Mouse (Mus musculus) liver, postnatal 0 days (tissue): ENCODE measurements around the gene Kcnc1. TPM values are rescaled to one million over a fixed set of nuclear protein-coding genes. Genes with fewer than 3 reads are reported as not detected.

ENCODE experiments used
- ATAC-seq: fragments of 200-750 bp; cut with Nextera tagmentation; 2 replicates; pipeline ENCODE4 v1.8.0; 2017; ENCODE audit warnings: mild to moderate bottlenecking, moderate library complexity
- DNase-seq: peaks from one replicate; pipeline ENCODE4 v3.0.0-alpha.2; 2016
- H3K27ac ChIP-seq: fragments of 300-500 bp; sonication (generic); 2 replicates; pipeline ENCODE4 v1.5.1; 2014; ENCODE audit warnings: antibody characterized with exemption, moderate library complexity, mild to moderate bottlenecking, low read depth
- H3K27me3 ChIP-seq: fragments of 300-500 bp; sonication (generic); 2 replicates; pipeline ENCODE4 v1.6.1; 2014; ENCODE audit warnings: low read length, control low read depth, mixed read lengths; ENCODE audit not compliant: insufficient read depth
- H3K36me3 ChIP-seq: fragments of 300-500 bp; sonication (generic); replicated peaks from 2 replicates; pipeline ENCODE4 v1.6.1; 2014; ENCODE audit warnings: mild to moderate bottlenecking, control low read depth, low read length, moderate library complexity, mixed read lengths; ENCODE audit not compliant: insufficient read depth
- H3K4me1 ChIP-seq: fragments of 300-500 bp; sonication (generic); 2 replicates; pipeline ENCODE4 v1.6.1; 2014; ENCODE audit warnings: antibody characterized with exemption, mild to moderate bottlenecking, control low read depth; ENCODE audit not compliant: insufficient read depth
- H3K4me2 ChIP-seq: fragments of 300-500 bp; sonication (generic); 2 replicates; pipeline ENCODE4 v1.6.1; 2014; ENCODE audit warnings: low read depth, mild to moderate bottlenecking, low read length, moderate library complexity, mixed read lengths
- H3K4me3 ChIP-seq: fragments of 300-500 bp; sonication (generic); 2 replicates; pipeline ENCODE4 v1.5.1; 2014; ENCODE audit warnings: low read depth, low read length
- H3K9ac ChIP-seq: fragments of 300-500 bp; sonication (generic); replicated peaks from 2 replicates; pipeline ENCODE4 v1.6.1; 2014; ENCODE audit warnings: mild to moderate bottlenecking, moderate library complexity
- H3K9me3 ChIP-seq: fragments of 300-500 bp; sonication (generic); 2 replicates; pipeline ENCODE4 v1.6.1; 2016; ENCODE audit warnings: mild to moderate bottlenecking, control low read depth, low read length, mixed read lengths
- CTCF ChIP-seq: sonication (generic); IDR thresholded peaks from 2 replicates; pipeline ENCODE4 v1.5.1; 2016; ENCODE audit warnings: antibody characterized with exemption, low read depth
- EP300 ChIP-seq: IDR thresholded peaks from 2 replicates; pipeline ENCODE4 v1.6.1; 2016; ENCODE audit warnings: antibody characterized with exemption, low read depth, mild to moderate bottlenecking
- WGBS: fragments of 180-500 bp; shearing (Covaris S2); extraction: QIAGEN DNeasy Blood & Tissue Kit; methylation state at CpG from one replicate; pipeline ENCODE4 v1.1.7; 2014; ENCODE audit not compliant: insufficient replicate concordance; 5-methylcytosine and 5-hydroxymethylcytosine counted together
- polyA plus RNA-seq: library from polyadenylated mRNA; unstranded; fragments of >200 nt; fragmentation: Nextera tagmentation; extraction: Ambion mirVana; gene quantifications from 2 replicates; pipeline ENCODE4 v1.2.1, GENCODE M21; 2015

Kcnc1 gene
- polyA plus RNA-seq, 1 experiment from 2014 or later, result not detected

DNA sequence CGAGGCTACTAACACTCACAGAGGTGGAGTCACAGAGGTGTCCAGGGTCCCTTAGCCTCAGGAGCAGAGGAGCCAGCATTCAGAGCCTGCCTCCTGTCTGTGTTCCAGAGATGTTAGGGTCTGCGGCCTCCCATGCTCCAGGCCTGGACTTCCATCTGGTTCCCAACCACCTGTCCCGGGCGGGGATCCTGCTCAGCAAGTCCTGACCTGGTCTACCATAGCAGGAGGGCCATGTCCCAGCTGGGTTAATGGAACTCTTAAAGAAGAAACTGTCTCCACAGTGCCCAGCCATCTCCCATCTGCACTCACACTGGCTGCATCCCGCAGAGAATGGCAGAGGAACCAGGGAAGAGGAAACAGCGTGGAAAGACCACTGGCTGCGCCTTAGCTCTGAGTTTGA, 8.5 kb downstream of the Kcnc1 start:
- ATAC-seq, result no peak
- no peaks in the 10 kb centered on the region for H3K9me3 ChIP-seq

DNA sequence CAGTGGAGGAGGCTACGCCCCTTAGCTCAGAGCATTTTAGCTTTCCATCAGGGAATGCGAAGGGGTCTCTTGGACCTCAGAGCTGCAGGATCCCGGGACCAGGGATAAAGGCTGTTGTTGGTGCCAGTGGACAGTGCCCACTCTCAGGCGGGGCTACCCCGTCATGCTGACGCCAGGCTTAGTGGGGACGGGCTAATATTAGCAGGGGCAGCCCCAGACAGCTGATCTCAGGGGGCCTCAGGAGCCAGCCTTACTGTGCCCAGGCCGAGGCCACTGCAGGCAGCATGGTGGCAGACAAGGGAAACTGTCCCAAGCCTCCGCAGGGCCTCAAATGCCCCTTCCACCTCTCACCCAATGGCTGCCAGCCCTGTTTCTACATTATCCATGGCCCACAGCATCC, 12.3 kb downstream of the Kcnc1 start:
- ATAC-seq, result no peak
- TF ChIP-seq CTCF, result no peak
- no peak for TF ChIP-seq EP300

More for the DNA sequence above, 8.5 kb downstream of the Kcnc1 start:
- no peak overlapping the region for H3K27ac ChIP-seq
- DNase-seq, result no peak
- no peak overlapping the region for H3K4me3 ChIP-seq
- H3K4me1 ChIP-seq, result no peaks in the 10 kb centered on the region
- no peak overlapping the region for H3K9ac ChIP-seq
- no peaks in the 10 kb centered on the region for H3K36me3 ChIP-seq
- 0 out of 2 replicates have a peak, but pooled peaks cover 5% of the 10 kb centered on the region for H3K27me3 ChIP-seq
- H3K4me2 ChIP-seq, result no peak overlapping the region
- 83% methylated on average over 7 of the region's 7 CpGs for WGBS
- TF ChIP-seq CTCF (no peak), EP300 (no peak)

DNA sequence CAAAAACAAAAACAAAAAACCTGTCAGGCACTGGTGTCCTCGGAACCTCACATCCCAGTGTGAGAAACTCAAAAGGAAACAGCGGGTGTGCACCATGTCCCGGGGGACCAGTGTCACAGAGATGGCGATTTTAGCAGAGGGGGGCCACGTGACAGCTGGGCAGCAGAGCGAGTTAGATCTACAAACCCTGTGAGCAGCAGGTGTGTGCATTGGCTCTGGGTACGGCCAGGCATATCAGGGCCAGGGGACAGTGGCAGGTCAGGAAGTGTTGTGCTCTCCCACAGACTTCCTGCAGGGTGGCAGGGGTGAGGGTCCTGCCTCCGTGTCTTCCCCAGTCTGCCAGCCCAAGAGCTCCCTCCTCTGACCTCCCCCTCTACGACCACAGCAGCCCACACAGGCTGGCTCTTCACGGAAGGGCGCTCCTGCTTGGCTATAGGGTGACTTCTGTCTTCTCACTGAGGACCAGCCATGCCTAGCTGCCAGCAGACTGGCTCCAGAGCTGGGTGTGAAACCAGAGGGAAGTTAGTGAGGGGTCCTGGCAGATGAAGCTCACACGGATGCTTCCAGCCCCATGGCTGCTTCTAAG, 13.0 kb downstream of the Kcnc1 start:
- no peaks in the 10 kb centered on the region for H3K4me1 ChIP-seq
- H3K4me3 ChIP-seq, result no peak overlapping the region
- no peak overlapping the region for H3K27ac ChIP-seq
- DNase-seq (peak; percentile 33), ATAC-seq (peak; percentile 36)
- H3K36me3 ChIP-seq, result no peaks in the 10 kb centered on the region
- no peak overlapping the region for H3K9ac ChIP-seq
- TF ChIP-seq CTCF (no peak), EP300 (no peak)
- no peak overlapping the region for H3K4me2 ChIP-seq
- H3K9me3 ChIP-seq, result no peaks in the 10 kb centered on the region
- 24% methylated on average over 12 of the region's 12 CpGs for WGBS
- no peaks in the 10 kb centered on the region for H3K27me3 ChIP-seq

More for the DNA sequence above, 12.3 kb downstream of the Kcnc1 start:
- H3K4me1 ChIP-seq, result no peaks in the 10 kb centered on the region
- WGBS, result 85% methylated on average over 9 of the region's 9 CpGs
- H3K4me2 ChIP-seq, result no peak overlapping the region
- no peak for DNase-seq
- H3K4me3 ChIP-seq, result no peak overlapping the region
- H3K27ac ChIP-seq, result no peak overlapping the region
- H3K9ac ChIP-seq, result no peak overlapping the region
- H3K36me3 ChIP-seq, result no peaks in the 10 kb centered on the region
- H3K27me3 ChIP-seq, result no peaks in the 10 kb centered on the region
- no peaks in the 10 kb centered on the region for H3K9me3 ChIP-seq

DNA sequence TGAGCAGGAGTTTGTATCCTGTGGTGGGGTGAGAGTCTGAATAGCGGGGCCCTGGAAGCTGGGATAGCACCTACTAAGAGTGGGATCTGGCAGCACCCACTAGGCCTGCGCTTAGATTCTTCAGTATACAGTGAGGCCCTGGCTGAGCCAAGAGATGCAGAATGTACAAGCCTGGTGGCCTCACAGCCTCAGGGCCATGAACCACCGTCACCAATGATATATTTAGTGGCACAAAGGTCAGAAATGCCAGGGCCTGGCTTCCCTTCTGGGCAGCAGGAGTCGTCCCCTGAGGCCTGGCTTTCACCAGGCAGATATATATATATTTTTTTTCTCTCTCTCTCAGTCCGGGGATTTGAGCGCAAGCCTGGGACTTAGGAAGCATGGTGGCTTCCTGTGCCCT, 14.4 kb downstream of the Kcnc1 start:
- TF ChIP-seq CTCF (no peak), EP300 (no peak)
- DNase-seq (no peak), ATAC-seq (no peak)
- H3K36me3 ChIP-seq, result no peaks in the 10 kb centered on the region
- H3K4me2 ChIP-seq, result no peak overlapping the region
- no peaks in the 10 kb centered on the region for H3K9me3 ChIP-seq
- 68% methylated on average over 6 of the region's 6 CpGs for WGBS
- no peaks in the 10 kb centered on the region for H3K4me1 ChIP-seq
- no peak overlapping the region for H3K27ac ChIP-seq
- no peak overlapping the region for H3K4me3 ChIP-seq
- no peak overlapping the region for H3K9ac ChIP-seq
- H3K27me3 ChIP-seq, result no peaks in the 10 kb centered on the region

DNA sequence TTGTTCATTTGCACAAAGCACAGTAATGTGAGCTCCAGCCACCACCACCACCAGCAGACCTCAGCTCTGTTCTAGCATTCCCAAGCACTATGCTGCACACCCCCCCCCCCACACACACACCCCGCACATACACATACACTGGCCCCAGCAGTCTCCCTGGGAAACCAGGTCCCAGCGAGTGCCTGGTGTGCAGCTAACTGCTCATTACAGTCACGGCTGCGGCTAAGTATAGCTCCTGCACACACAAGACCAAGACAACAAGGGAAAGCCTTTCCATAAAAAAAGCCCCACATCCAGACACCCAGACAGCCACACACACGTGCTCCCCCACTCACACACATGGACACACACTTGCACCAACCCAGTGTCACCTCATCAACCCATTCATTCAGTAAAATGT, 16.5 kb downstream of the Kcnc1 start:
- Histone ChIP-seq H3K4me3 (no peak overlapping the region), H3K27me3 (no peaks in the 10 kb centered on the region), H3K9ac (no peak overlapping the region), H3K9me3 (no peaks in the 10 kb centered on the region), H3K36me3 (no peaks in the 10 kb centered on the region), H3K4me1 (no peaks in the 10 kb centered on the region), H3K27ac (no peak overlapping the region), H3K4me2 (no peak overlapping the region)
- 73% methylated on average over 5 of the region's 5 CpGs for WGBS
- TF ChIP-seq EP300 (no peak), CTCF (no peak)
- DNase-seq (no peak), ATAC-seq (no peak)

DNA sequence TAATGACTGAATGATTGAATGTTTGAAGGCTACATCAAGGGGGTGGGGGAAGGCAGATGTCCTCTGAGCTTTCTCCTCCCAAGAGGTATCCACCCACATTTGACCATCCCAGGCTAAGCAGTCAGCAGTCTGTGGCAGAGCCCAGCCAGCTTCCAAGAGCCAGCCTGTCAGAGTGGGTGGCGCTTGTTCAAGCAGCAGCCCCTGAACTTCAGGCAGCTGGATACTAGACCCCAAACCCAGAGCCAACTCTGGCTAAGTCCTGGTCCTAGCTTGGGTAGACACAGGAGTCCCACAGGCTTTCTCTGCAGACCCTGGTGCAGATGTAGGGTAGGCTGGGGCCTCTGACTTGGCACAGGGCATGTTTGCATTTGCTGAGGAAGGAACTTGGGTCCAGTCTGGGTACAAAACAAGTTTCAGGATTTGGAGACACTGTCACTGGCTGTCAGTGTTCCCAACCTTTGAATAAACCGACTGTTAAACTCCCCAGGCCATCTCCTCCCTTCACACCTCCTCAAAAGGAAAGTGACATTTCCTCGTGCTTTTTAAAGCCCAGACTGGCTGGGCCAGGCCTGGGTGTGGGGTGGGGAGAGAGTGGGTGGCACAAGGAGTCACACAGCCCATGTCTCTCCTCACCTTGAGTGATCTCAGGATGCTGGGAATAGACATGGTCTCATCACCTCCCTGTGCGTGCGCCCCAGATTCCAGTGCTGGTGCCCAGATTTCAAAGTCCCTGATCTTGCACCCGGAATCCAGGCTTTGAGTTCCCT, 17.8 kb downstream of the Kcnc1 start:
- 66% methylated on average over 6 of the region's 6 CpGs for WGBS
- no peak for ATAC-seq
- Histone ChIP-seq H3K9me3 (no peaks in the 10 kb centered on the region), H3K9ac (no peak overlapping the region), H3K27me3 (no peaks in the 10 kb centered on the region), H3K36me3 (no peaks in the 10 kb centered on the region), H3K4me1 (no peaks in the 10 kb centered on the region), H3K4me2 (no peak overlapping the region), H3K4me3 (no peak overlapping the region), H3K27ac (no peak overlapping the region)
- TF ChIP-seq CTCF (no peak), EP300 (no peak)
- no peak for DNase-seq
